In genomic region chr5:121879211-121879610, GRCm38 (mm10) we compare ENCODE assay signal across 8 mouse cellular contexts. TPM values are rescaled to one million over a fixed set of nuclear protein-coding genes. Genes with fewer than 3 reads are reported as not detected.
A peak's percentile ranks its signal among the peaks of the same experiment; 100 is the strongest.
DNase-seq lines count a peak whose midpoint lies in the region; ATAC-seq lines count a peak whose summit lies in the region.

No protein-coding gene starts in this region.

- H3K9me3 ChIP-seq in neural tube, embryonic 15.5 days (replicated peaks) = no peaks in the 10 kb centered on the region

- DNase-seq in gastrocnemius, adult 18-20 months (ENCODE audit: low spot score) = peak; percentile 35
- no peak for DNase-seq in gastrocnemius, adult 8-10 months (ENCODE audit: low spot score in 2 of 2)
- DNase-seq in neural tube, embryonic 10.5 days (ENCODE audit: extremely low spot score, low spot score) = peak; percentile 36
- DNase-seq in c-Kit-positive CD71-positive TER-119-positive erythroid progenitor cells, embryonic 14.5 days (ENCODE audit: low spot score) = peak; percentile 16
- peak; percentile 62 for DNase-seq in lung, postnatal 36 days
- no peak for DNase-seq in ovary, adult 18-20 months (ENCODE audit: low spot score)
- DNase-seq in right cerebral cortex, adult 18-20 months = no peak

- 0 out of 2 replicates have a peak, but pooled peaks cover 3% of the 10 kb centered on the region for H3K4me1 ChIP-seq in neural tube, embryonic 15.5 days

- no peaks in the 10 kb centered on the region for H3K27me3 ChIP-seq in neural tube, embryonic 15.5 days (replicated peaks)

- H3K9ac ChIP-seq in neural tube, embryonic 15.5 days (replicated peaks) = no peak overlapping the region

- WGBS in neural tube, embryonic 15.5 days = 59% methylated on average over 6 of the region's 6 CpGs

- no peak overlapping the region for H3K4me2 ChIP-seq in neural tube, embryonic 15.5 days

- peaks cover 8% of the 10 kb centered on the region; the same call in 1 of the 2 replicates for H3K36me3 ChIP-seq in neural tube, embryonic 15.5 days

- no peak overlapping the region for H3K4me3 ChIP-seq in neural tube, embryonic 15.5 days (replicated peaks)

- no peak overlapping the region for H3K27ac ChIP-seq in neural tube, embryonic 15.5 days (replicated peaks)

- no peak for ATAC-seq in neural tube, embryonic 15.5 days (ENCODE audit: low FRiP score)

RNA-seq across cellular contexts. Expression of gene Pheta1, which starts 30.4 kb away (rescaled TPM):
- 1 to 10 TPM; 4.4 to 5.7 TPM for total RNA-seq in gastrocnemius, adult 18-20 months (2021)
- total RNA-seq in gastrocnemius, adult 8-10 months (2022) = 1 to 10 TPM; 5.0 to 5.7 (median 5.2) TPM
- 33.0 and 34.7 TPM in 2 replicates for polyA plus RNA-seq in neural tube, embryonic 15.5 days (2015; fragmentation: Nextera tagmentation; extraction: Ambion mirVana)

RNA-seq across cellular contexts. Expression of gene Sh2b3, which starts 41.8 kb away (rescaled TPM):
- 10 to 100 TPM; 11.4 to 13.0 TPM for total RNA-seq in gastrocnemius, adult 18-20 months (2021)
- total RNA-seq in gastrocnemius, adult 8-10 months (2022) = 10 to 100 TPM; 11.4 to 13.1 (median 12.3) TPM
- 7.5 and 9.4 TPM in 2 replicates for polyA plus RNA-seq in neural tube, embryonic 15.5 days (2015; fragmentation: Nextera tagmentation; extraction: Ambion mirVana)

Comparison
In these comparisons a context has a peak if more than half of its experiments do, and no peak if none do; other contexts are left out.
1. DNase-seq: peak in gastrocnemius, adult 18-20 months (single experiment), neural tube, embryonic 10.5 days (single experiment), c-Kit-positive CD71-positive TER-119-positive erythroid progenitor cells, embryonic 14.5 days (single experiment) and lung, postnatal 36 days (single experiment); none in gastrocnemius, adult 8-10 months (0 of 2), ovary, adult 18-20 months (single experiment) and right cerebral cortex, adult 18-20 months (single experiment).